Mouse (Mus musculus) frontal cortex, postnatal 25 days (tissue): ENCODE measurements around the gene Rnf20.

ENCODE experiments used
- DNase-seq, 2 experiments: peaks; one replicate each; pipeline ENCODE4 v3.0.0; 2022; ENCODE audit warnings: low spot score in 2 of 2

Rnf20 gene

GRCm38 (mm10) chr4:49659421-49659820 lies 27.6 kb downstream of the Rnf20 start:
- no peak for DNase-seq

GRCm38 (mm10) chr4:49661664-49662063 lies 29.9 kb downstream of the Rnf20 start:
- no peak for DNase-seq

GRCm38 (mm10) chr4:49662231-49662630 lies 30.4 kb downstream of the Rnf20 start:
- DNase-seq = no peak

DNA sequence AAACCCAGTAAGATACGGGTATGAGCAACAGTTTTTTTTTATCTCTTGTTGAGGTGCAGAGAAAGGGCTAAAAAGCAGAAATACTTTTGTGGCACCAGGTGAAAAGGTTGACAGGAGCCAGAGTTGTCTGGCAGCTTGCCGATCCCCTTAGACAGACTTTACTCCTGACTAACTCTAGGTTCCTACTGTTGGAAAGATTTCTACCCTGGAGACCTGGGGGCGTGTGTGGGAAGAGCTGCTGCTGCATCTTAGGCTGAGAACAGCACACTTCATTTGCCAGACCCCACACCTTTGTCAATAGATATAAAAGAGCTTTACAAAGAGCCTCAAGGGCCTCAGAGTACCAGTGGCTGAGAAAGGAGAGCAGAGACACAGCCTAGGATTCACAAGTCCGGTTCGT lies 33.0 kb downstream of the Rnf20 start:
- DNase-seq = peak in 1 of 2 experiments; percentile 23

DNA sequence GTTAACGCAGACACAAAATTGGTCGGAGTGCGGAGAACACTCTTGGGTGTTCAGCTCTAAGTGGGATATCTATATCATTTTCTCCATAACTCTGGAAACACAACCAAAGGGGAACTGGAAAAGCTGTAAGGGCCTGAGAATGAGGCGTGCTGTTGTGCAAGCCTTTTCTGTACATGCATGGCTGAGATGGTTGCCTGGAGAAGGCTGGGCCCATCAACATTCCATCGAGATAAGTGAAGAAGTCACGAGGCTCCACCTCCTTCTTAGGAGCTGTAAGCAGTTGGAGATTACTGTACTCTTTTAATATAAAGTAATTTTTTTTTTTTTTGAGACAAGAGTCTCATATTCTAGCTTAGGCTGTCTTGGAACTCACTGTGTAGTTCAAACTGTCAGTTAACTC lies 44.3 kb downstream of the Rnf20 start:
- no peak for DNase-seq

DNA sequence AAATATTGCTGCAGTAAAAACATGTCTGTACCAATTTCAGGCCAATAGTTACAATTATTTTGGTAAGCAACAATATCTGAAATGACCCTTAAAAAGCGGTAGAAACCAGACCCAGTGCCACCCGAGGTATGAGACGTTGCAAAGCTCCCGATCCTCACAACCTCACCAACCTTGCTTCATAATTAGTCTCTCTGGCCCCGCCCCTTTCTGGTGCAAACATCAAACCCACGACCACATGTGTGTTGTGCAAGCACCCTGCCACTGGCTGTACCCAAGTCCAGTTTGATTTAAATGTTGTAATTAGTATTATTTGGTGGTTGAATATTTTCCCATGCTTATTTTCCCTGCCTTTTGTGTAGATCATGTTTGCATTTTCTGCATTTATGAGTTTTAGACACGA lies 45.0 kb downstream of the Rnf20 start:
- no peak for DNase-seq

- DNase-seq = no peak
Observed at GRCm38 (mm10) chr4:49680171-49680875, 48.5 kb downstream of the Rnf20 start.

GRCm38 (mm10) chr4:49681812-49682211 lies 50.0 kb downstream of the Rnf20 start, which contains the start of gene Ppp3r2:
Ppp3r2 (minus strand) TSS chr4:49682024.
- no peak for DNase-seq

GRCm38 (mm10) chr4:49688594-49689288 lies 56.9 kb downstream of the Rnf20 start:
- peak in 1 of 2 experiments; percentile 28 for DNase-seq

DNA sequence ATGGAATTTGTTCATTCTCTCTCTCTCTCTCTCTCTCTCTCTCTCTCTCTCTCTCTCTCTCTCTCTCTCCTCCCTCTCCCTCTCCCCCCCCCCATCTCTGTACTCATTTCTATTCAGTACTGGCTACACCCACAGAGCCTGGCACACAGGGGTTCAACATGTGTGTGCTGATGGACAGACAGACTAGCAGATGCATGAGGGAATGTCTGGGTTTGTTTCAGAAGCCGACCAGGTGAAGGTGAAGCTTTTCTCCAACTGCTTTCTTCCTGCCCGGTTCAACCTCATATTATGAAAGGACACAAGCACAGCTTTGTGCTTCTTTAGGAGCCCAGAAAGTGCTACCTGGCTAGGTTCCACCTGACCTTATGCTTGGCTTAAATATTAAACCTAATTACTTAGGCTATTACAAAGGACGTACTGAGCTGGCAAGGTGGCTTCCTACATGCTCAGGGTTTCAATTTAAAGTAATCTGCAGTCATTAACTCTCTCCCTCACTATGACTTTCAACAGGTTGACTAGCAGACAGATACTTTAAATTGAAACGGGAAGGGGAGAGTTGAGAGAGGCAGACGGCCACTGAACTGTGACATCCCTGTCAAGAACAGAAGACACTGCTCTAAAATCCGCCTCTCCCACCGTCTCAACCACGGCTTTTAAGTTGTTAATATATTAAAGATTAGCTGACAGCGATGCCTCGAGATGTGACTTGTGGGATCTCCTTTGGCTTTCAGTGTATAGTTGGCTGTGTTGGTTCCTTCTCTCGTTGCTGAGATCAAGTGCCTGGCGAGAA lies 59.8 kb downstream of the Rnf20 start:
- no peak for DNase-seq
